Mouse (Mus musculus) G1E (cell line): ENCODE results near the gene Dhodh.
A peak's percentile ranks its signal among the peaks of the same experiment; 100 is the strongest.

ENCODE experiments used
- CTCF ChIP-seq: IDR thresholded peaks from 2 replicates; pipeline ENCODE4 v1.5.1; 2012; ENCODE audit warnings: low read depth, low read length, inconsistent platforms, mixed read lengths
- GATA1 ChIP-seq: IDR thresholded peaks from 2 replicates; pipeline ENCODE4 v1.6.1; 2012; ENCODE audit warnings: borderline replicate concordance, low read length, inconsistent platforms, mixed read lengths
- GATA2 ChIP-seq: IDR thresholded peaks from 2 replicates; pipeline ENCODE4 v1.6.1; 2012; ENCODE audit warnings: low read depth, low read length, inconsistent platforms, borderline replicate concordance
- POLR2AphosphoS5 ChIP-seq: IDR thresholded peaks from 2 replicates; pipeline ENCODE4 v1.6.1; 2012; ENCODE audit warnings: low read depth, low read length, inconsistent platforms; ENCODE audit not compliant: insufficient replicate concordance
- TAL1 ChIP-seq: conservative IDR thresholded peaks from 2 replicates; pipeline ENCODE4 v1.6.1; 2012; ENCODE audit warnings: low read depth, low read length, inconsistent platforms, mixed read lengths

DNA sequence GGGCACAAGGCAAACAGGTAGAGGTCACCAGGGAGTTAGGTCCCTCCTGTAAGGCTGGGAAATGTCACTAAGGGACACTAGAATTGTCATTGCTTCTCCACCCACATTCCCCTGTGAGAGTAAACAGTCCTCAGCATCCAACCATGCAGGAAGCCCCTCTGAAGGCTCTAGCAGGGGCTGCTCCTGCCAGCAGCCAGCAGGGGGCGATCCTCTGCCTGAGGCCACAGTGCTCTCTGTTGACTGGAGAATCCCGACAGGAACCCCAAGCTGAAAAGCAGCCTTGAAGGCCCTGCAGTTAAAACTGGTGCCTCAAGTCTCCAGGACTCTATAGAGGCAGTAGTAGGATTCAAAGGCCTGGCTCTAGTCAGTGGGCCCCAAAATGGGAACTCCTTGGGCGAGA is 56.8 kb downstream of the Dhodh start:
- TF ChIP-seq TAL1: no peak
- TF ChIP-seq CTCF: 0 out of 2 replicates have a peak, but pooled peaks have one; percentile 48
- no peak for TF ChIP-seq GATA1
- no peak for TF ChIP-seq POLR2AphosphoS5
- TF ChIP-seq GATA2: no peak
